Mouse (Mus musculus): ENCODE data around the gene B3gat3. TPM values are rescaled to one million over a fixed set of nuclear protein-coding genes. Genes with fewer than 3 reads are reported as not detected.

B3gat3 gene
- 129 and 153 TPM in 2 replicates for polyA plus RNA-seq (2012)

DNA sequence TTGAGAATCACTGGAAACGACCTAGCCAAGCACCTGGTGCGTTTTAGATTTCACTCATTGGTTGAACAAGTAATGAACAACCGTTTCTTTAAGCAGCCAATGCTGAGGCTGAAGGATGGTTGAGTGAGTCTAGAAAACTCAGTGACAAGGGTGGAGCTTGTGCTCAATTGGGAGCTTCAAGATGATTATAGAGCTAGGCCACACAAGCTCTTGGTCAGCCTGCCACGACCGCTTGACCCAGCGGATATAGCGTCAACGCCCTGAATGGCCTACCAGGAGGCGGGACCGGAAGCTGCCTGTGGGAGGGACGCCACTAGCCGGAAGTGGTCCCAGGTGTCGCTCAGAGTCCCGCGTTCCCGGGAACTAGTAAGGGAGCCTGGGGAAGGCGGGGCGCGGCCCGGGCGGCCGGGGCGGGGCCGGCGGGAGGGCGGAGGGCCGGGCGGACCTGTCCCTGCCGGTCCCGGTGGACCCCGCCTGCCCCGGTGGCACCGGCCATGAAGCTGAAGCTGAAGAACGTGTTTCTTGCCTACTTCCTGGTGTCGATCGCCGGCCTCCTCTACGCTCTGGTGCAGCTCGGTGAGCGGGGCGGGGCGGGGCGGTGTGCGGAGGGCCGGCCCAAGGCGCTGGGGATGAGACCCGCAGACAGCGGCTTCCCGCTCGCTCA lies at the start of gene B3gat3:
B3gat3 (plus strand) TSS at position 302 of the 664 bp plus-strand sequence.

DNA sequence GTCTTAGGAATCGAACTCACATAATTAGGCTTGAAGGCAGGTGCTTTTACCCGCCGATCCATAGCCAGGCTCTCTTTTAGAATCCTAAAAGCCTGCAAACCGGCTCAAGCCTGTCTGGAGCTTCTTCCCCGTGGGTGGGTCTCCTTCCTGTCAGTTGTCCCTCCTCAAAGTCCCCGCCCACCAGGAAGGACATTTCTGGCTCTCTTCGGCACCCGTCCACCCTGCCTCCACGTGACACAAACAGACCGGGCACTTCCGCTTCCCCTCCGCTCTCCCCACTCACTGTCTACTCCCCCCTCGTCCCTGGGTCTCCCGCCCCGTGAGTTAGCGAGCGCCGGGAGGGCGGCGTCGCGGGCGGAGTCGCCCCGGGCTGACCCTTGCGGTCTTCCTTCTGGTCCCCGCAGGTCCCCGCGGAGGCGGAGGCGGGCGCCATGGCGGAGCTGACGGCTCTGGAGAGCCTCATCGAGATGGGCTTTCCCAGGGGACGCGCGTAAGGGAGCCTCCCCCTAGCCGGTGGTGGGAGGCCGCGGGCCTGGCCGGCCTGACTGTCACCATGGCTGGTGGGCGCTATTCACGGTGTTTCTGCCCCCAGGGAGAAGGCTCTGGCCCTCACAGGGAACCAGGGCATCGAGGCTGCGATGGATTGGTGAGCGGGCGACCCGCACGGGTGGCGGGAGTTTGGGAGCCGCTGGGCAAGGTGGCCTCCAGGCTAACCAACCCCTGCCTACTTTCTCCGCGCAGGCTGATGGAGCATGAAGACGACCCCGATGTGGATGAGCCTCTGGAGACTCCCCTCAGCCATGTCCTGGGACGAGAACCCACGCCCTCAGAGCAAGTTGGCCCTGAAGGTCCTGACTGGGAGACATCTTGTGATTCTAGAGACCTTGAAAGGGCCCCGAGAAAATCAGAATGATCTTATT lies 48.6 kb upstream of the B3gat3 start, which contains the start of gene Ubxn1:
Ubxn1 (plus strand) TSS at position 230 of the 920 bp plus-strand sequence.

DNA sequence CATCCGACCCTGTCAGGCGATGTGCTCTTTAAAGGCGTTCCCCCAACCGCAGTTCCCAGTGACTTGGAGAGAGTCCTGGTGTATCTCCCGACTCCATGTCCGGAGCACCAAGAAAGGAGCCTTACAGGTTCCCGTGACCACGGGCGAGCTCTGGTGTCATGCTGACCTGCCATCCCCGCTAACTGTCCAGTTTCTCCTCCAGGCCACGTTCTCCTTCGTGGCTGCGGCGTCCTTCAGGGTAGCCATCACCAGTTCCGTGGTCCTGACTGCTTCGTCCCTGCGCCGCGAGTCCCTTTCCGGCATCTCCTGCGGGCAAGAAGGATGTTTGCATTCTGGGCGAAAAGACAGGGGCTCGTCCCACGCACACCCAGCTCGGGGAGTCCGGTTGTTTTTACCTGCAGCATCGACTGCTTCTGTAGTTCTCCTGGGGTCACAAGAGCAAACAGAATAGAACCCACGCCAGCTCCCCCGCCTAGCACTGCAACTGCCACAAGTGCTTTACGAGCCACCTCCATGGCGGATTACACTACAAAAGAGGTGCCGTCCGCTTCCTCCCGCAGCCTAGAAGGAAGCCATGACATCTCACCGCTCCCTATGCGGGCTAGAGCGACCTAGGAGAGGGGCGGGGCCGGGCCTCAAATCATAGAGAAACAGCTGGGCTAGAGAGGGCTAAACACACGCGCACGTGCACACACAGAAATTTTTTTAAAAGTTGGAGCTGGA lies 39.7 kb upstream of the B3gat3 start, which contains the start of gene Uqcc3:
Uqcc3 (minus strand) TSS at position 613 of the 723 bp plus-strand sequence.

DNA sequence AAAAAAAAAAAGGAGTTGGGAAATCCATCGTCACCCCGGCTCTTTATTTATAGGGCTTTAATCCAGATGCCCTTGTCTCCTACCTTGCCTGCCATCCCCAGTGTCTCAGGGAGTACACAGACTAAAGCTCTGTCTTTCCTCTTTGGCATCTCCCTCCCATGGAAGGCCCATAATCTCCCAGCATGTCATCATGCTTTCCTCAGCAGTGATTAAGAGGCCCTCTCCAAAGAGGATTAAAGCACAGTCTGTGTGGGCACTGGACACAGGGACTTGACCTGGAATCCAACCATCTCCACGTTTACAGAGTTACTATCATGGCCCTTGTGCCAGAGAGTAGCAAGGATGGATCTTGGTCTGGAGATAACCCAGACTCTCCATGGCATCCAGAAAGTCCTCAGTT lies 36.6 kb upstream of the B3gat3 start, which contains the start of the genes Lbhd1 and Gm49403:
Lbhd1 (plus strand) TSS at position 117 of the 400 bp plus-strand sequence.
Gm49403 (plus strand) TSS at position 315 of the 400 bp plus-strand sequence.

DNA sequence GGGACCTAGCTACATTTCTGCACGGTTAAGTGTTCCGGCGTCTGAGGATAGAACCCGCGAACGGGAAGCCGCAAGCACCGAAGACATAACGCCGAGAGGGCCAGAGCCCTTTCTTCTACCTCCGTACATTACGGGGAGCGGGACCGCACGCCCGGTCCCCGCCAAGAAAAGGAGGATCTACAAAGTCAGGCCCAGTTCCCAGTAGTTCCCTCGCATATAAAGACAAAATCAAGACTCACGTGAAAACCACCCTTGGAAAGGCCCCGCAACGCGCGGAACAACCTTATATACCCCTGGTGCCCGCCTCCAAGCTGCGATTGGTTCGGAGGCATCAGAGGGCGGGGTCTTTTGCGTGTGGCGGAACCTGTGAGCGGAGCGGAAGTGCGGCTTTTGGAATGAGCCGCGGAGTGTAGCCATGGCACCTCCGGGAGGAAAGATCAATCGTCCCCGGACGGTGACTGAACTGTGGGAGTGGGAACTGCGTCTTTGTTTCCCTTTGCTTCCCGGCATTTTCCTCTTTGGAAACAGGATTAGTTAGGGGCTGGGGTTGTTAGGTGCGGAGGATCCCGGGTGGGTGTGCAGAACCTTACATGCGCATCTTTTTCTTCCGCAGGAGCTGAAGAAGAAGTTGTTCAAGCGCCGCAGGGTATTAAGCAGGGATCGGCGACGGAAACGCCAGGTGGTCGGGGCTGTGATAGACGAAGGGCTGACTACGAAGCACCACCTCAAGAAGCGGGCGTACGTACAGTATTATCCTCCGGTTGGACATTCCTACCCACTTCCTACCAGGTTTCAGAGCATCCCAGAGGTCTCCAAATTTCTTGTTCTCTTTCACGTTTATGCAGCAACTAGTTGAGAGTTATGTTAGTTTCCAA lies 31.4 kb upstream of the B3gat3 start, which contains the start of the genes 1810009A15Rik and Gm49416:
1810009A15Rik (plus strand) TSS at position 343 of the 875 bp plus-strand sequence.
Gm49416 (plus strand) TSS at position 416 of the 875 bp plus-strand sequence.

DNA sequence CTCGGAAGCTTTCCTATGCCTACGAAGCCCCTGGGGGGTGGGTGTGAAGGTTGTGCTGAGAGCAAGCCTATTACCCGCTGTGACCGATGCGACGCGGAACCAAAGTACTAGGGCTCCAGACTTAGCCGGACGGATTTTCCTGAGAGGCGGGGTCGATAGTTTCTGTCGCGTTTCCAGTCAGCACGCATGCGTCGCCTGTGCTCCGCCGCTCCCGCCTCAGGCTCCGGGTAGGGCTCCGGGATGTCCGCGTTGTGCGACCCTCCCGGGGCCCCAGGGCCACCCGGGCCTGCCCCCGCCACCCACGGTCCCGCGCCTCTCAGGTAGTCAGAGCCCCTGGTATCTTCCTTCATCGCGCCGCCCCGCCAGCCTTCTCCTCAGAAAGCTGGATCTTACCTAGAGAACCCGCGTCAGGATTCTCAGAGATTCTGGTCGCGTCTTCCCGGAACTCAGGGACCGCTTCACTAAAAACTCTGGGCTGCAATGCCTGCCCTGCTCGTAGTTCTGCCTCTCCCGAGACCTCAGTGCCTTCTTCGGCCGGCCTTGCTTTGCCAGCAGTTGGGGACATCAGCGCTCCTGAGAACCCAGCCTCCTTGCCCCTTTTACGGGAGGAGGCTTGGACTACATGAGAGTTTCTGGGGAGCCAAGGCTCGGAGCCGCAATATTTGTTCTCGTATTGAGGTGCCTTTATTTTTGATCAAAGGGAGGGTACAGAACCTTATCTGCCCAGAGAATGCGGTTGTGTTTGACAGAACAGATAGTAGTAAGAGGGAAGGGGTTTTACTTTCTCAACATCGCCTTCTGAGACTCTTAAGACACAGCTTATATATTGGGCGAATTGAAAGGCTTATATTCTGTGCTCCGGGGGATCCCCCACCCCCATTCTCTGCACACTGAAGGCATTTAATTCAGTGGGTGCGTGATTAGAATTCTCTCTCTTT lies 27.1 kb upstream of the B3gat3 start, which contains the start of gene Ints5:
Ints5 (plus strand) TSS at position 177 of the 938 bp plus-strand sequence.

DNA sequence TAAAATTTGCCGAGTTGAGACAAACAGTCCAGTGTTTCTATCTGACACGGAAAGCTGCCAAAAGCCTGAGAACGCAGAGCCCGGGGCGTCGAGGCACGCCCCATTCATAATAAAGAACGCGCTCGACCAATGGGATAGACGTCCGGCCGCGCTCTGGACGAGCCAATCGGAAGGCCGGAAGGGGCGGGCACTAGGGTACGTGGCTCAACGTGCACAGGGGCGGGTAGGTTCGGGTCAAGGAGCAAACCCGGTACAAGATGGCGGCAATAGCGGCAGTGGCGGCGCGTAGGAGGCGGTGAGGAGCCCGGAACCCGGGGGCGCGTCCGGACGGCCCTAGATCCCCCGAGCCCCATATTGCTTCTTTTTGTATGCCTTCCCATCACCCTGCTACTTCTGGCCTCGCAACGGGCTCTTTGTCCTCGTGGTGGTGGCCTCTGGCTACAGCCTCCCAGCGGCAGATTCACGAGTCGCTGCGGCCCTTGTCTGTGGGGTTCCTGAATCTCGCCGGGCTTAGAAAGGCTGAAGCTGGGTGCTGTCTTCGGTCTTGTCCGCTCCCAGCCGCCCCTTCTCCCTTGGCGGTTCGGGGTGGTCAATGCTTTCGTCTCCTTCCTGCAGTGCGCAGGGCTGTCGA lies 22.2 kb upstream of the B3gat3 start, which contains the start of gene Ganab:
Ganab (plus strand) TSS at position 207 of the 631 bp plus-strand sequence.

DNA sequence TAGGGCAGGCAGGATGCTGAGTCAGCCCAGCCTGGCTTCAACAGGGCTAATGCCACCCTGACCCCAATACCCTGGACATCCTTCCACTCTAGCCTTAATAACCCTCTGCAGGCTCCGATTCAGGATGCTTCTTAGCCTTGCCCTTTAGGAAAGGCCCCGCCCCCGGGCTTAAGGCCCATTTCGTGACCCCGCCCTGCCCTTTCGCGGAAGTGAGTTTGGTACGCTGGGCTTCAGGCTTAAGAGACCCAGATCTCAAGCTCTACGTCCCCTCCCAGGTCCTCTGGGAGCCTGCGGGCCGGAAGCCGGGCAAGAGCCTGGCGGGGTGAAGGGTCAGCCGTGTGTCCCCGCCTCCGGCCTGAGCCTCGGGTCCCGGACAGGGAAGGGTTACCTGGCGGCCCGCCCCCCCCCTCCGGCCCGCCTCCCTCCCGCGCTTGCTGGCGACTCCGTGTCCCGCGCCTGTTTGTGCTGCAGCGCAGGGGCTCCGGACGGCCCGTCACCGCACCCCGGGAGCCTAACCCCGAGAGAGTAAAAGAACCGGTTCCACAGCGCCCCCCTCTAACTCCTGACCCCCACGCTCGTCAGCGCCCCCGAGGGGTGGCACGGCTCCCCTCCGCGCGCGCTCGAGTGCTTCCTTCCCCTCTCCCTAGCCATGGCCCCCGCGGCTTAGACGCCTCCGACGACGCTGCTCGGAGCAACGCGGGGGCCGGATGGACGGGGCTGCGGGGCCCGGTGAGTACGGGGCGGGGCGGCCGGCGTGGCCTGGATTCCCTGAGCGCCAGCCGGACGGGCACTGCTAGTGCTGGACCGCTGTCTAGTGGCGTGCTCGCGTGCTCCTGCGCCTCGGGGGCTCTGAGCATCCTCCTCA lies 9.3 kb downstream of the B3gat3 start, which contains the start of the genes Rom1 and Eml3:
Rom1 (minus strand) TSS at position 133 of the 865 bp plus-strand sequence.
Eml3 (plus strand) TSS at position 329 of the 865 bp plus-strand sequence.

DNA sequence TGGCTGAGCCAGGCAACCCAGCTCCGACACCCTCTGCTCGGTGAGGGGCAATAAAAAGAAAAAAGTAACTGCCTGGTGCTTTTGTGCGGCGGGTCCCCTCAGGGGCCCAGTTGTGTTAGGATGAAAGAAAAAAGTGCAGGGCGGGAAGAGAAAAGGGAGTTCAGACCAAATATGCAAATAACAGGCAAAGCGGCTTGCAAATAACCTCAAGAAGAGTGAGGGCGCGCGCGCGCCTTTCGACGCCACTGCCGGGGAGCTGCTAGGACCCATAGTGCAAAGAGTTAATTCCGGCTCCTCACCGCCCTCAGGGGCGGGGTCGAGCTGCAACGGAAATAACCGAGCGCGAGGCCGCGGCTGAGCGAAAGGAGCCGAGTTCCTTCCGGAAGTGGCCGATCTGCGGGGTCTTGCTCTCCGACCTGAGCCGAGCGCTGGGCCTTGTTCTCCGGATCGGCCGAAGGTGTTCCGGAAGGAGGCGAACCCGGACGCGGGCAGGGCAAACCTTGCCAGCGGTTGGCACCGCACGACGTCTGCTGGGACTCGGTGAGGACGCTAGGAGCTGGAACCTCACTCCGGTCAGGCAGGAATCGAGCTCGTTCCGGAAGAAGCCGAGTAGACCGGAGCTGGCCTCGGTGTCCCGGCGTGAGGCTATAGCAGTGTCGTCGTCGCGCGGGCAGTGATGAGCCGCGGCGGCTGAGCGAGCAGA lies 21.5 kb downstream of the B3gat3 start, which contains the start of gene Mta2:
Mta2 (plus strand) TSS at position 361 of the 703 bp plus-strand sequence.

DNA sequence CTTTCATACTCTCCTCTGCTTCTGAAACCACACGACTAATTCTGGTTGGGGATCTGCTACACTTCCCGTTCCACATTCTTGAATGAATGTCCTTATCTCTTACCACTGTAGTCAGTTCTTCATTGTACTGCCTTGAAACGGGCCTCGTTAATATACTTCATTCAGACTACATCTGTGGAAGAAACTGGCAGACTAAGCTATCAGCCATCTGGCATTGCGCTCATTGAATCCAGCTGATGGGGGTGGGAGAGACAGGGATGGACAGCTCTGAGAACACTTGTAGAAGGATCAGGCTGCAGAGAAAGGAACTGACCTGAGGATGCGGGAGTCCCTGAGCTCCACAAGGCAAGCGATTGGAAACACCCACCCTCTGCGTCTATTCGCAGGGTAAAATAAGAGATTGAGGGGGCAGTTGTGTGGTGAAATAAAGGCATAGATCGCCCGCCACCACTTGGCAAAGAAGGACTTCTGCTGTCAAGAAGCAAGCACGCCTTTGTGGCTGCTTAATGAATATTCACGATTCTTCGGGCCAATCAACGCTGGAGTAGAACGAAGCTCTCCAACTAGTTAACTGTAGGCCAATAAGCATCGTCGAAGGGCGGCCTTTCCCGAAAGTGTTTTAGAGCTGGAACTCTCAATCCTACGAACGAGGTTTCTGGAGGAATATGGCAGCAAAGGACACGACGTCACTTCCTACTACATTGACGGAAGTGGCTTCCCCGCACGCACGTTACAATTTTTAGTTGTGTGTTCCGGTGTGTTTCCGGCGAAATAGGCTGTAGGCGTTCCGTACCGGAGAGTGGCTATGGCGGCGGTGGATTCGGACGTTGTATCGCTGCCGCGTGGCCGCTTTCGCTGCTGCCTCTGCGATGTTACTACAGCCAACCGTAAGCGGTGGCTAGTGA lies 33.2 kb downstream of the B3gat3 start, which contains the start of gene Tut1:
Tut1 (plus strand) TSS at position 713 of the 905 bp plus-strand sequence.

DNA sequence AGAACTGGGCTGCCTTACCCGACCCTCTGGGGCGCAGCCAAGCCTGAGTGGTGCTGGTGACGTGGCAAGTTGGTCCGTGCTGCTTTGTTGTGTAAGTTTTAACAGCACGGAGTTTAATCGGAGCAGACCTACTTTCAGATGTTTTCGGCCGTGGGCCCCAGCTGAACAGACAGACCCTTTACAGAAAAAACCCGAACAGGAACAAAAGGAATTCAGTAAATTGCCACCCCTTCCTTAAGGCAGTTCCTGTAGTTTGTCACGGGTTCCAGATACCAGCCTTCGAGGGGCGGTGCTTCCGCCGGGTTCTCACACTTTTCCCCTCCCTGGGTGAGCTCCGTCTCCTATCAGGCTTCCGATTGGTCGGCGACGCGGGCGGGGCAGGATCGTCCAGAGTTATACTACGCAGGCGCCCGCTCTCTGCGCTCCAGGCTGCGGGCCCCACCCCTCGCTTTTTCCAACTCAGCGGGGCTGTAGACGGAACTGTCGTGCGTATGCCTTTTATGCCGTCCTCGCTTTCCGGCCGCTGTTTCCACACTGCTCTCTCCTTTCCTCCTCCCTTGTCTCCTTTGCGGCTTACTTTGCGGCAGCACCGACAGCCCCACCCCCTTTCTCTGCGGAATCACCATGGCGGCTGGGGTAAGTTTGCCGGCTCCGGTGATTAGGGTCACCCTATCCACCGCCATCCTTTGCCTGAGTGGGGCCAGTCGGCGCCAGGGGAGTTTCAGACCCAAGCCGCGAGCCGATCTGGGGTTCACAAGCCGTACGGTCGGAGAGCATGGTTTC lies 46.6 kb downstream of the B3gat3 start, which contains the start of gene Eef1g:
Eef1g (plus strand) TSS at position 452 of the 783 bp plus-strand sequence.

Data from megakaryocyte-erythroid progenitor cell, adult 5 weeks (primary cell).